Mouse (Mus musculus) G1E (cell line): ENCODE data around the gene Hist1h2bg.

Experiments
- CTCF ChIP-seq: IDR thresholded peaks from 2 replicates; pipeline ENCODE4 v1.5.1; 2012; ENCODE audit warnings: low read depth, low read length, inconsistent platforms, mixed read lengths
- GATA1 ChIP-seq: IDR thresholded peaks from 2 replicates; pipeline ENCODE4 v1.6.1; 2012; ENCODE audit warnings: borderline replicate concordance, low read length, inconsistent platforms, mixed read lengths
- GATA2 ChIP-seq: IDR thresholded peaks from 2 replicates; pipeline ENCODE4 v1.6.1; 2012; ENCODE audit warnings: low read depth, low read length, inconsistent platforms, borderline replicate concordance
- POLR2AphosphoS5 ChIP-seq: IDR thresholded peaks from 2 replicates; pipeline ENCODE4 v1.6.1; 2012; ENCODE audit warnings: low read depth, low read length, inconsistent platforms; ENCODE audit not compliant: insufficient replicate concordance
- TAL1 ChIP-seq: conservative IDR thresholded peaks from 2 replicates; pipeline ENCODE4 v1.6.1; 2012; ENCODE audit warnings: low read depth, low read length, inconsistent platforms, mixed read lengths

DNA sequence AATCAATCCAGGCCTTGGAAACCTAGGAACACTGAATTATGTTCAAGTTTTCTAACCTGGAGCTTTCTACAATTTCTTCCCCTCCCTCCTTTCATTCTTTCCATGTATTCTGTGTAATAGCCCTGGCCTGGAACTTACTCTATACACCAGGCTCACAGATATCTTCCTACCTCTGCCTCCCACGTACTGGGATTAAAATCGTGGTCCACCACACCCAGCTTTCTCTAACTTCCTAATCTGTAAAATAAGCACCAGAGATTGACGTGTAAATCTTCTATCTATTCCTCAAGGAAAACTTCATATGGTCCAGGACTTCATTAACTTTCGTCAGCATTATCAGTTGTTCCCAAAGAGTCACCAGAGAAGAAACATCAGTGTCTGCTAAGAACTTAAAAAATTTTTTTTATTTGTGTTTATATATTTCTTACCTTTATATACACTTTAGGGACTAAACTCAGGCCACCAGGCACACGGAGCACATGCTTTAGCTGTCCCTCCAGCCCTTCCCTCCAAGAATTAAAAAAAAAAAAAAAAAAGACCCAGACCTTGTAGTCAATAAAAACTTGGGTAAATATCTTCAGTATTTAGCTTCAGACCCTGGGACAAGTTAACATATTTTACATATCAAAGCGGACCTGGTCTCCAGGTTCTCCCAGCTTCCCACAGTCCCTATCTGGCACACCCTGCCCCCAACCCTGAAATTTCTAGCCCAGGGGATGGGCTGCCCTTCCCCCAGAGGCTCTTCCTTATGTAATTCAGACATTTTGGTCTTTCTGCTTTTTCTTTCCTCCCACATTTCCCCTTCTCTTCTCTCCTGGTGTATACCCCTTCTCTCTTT is 11.2 kb downstream of the Hist1h2bg start:
- TF ChIP-seq GATA1 (no peak), CTCF (no peak), TAL1 (no peak), POLR2AphosphoS5 (peak; percentile 36; the same call in 1 of the 2 replicates), GATA2 (no peak)
